In the genomic region with DNA sequence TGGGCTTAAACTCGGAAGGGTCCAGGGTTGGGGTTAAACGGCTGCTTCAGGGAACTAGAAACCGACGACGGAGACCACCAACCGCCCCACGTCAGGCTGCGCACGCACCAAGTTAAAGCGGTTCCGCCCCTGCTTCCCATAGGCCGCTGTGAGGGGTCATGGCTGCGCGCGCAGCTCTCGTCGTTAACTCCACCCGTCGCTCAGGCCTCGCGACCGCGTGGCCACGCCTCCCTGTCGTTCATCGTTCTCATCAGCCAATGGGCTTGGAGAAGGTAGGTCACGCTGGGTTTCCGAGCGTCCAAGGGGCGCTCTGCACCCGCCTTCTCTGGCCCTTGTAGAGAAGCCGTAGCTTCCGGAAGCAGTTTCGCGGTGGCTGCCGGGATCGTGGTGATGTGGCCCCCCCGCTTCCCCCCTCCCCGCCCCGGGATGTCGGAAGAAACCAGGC, we compare ENCODE assay signal across 1 mouse cellular context.
TF ChIP-seq lines count a peak whose summit lies in the region.

A gene (minus strand): TSS at position 153 of the 445 bp plus-strand sequence.

TF ChIP-seq in MEL, 35 proteins besides CTCF, POLR2A, EP300 and RAD21 (continued from another document):
- no peak for TF ChIP-seq GABPA (IDR thresholded peaks at IDR 0.05; ENCODE audit: low read depth, low read length)
